Mouse (Mus musculus): ENCODE measurements at regions not wholly inside any gene's neighbourhood (a gene's known extent, or its start where the extent isn't known, plus 50 kb on each side); places are given as distances from the start of the nearest gene placed in this dataset.
A peak's percentile ranks its signal among the peaks of the same experiment; 100 is the strongest.

- no peak for DNase-seq (ENCODE audit: low read depth in 1 of 2, low spot score in 2 of 2)
Measured at GRCm38 (mm10) chr13:59886572-59886971, 63.6 kb upstream of the Tut7 start.

GRCm38 (mm10) chr13:59881989-59882784 is 59.2 kb upstream of the Tut7 start:
- no peak for DNase-seq (ENCODE audit: low read depth in 1 of 2, low spot score in 2 of 2)

- DNase-seq (ENCODE audit: low read depth in 1 of 2, low spot score in 2 of 2) = no peak
Measured at GRCm38 (mm10) chr13:59880055-59880454, 57.1 kb upstream of the Tut7 start.

- DNase-seq (ENCODE audit: low read depth in 1 of 2, low spot score in 2 of 2) = peak; percentile 51 to 56
Measured at GRCm38 (mm10) chr13:59875637-59876036, 52.7 kb upstream of the Tut7 start.

- DNase-seq (ENCODE audit: low read depth in 1 of 2, low spot score in 2 of 2) = no peak
Measured at GRCm38 (mm10) chr13:59874137-59874931, 51.4 kb upstream of the Tut7 start.
